Mouse (Mus musculus): ENCODE measurements around the gene Tex50.

GRCm38 (mm10) chr1:161182386-161182785, 23.3 kb upstream of the Tex50 start:
- no peak for TF ChIP-seq CTCF (IDR thresholded peaks at IDR 0.05; ENCODE audit: borderline replicate concordance, extremely low read depth, insufficient read depth, insufficient read length)
- no peak for TF ChIP-seq POLR2A (IDR thresholded peaks at IDR 0.05; ENCODE audit: borderline replicate concordance, extremely low read depth, insufficient read depth, insufficient read length, poor library complexity, severe bottlenecking)
